Mouse (Mus musculus): ENCODE measurements at regions not wholly inside any gene's neighbourhood (a gene's known extent, or its start where the extent isn't known, plus 50 kb on each side); places are given as distances from the start of the nearest gene placed in this dataset.

DNA sequence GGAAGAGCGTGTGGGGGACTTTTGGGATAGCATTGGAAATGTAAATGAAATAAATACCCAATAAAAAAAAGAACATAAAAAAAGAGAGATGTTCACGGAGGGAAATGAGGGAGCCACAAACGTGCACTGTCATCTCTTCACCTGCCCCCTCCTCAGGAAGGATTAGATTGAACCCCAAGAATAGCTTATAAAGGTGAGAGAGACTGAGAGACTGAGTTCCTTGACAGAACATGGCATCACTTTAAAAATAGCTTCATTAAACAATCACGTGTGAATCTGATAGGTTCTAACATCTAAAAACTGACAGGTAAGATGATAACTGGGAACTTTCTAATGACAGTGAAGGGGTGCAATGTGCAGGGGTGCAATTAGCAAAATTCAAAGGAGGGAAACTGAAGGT, 105.2 kb downstream of the Csl start:
- DNase-seq: no peak

DNA sequence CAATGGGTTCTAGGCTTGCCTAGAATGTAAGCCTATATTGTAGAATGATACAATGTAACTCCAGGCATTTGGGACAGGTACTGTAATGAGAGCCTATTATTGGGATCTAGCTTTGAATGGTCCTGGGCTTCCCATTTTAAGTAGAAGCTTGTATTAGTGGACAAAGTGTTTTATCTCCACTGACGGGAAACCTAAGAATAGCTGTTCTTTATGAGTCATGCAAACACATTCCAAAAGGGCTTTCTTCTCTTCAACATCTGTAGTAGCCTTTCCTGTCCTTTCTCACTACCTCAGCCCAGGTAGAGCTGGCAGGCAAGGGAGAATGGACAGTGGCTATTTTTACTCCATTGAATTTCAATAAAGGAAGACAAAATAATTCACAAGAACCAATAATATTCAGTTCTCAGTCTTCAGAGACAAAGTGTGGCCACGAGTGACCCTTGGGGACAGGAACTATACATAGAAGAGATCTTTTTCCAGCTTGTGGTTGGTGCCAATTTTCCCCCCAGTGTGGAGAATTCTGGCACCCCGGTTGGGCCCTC, 82.8 kb downstream of the Csl start:
- no peak for DNase-seq

DNA sequence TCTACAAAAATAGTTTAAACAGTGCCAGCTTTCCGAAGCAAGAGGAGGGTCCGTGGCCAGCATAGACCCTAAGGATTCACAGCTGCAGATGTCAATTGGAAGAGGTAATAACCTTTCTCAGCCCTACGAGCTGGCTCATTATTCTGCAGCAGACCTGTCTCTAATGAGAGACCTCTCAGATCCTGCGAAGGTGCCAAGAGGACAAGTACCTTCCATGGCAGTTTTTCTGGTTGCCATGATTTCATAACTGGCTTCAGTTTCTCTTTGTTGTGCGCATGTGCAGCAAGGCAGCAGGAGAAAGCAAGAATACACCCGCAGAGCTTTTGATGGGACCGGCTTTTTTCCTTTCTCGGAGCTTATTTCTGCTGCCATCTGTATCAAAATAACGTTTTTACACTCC, 81.4 kb downstream of the Csl start:
- no peak for DNase-seq

- DNase-seq: no peak
Observed at GRCm38 (mm10) chr10:99679813-99680212, 79.6 kb downstream of the Csl start.

GRCm38 (mm10) chr10:99681932-99682331, 77.5 kb downstream of the Csl start:
- DNase-seq: no peak

GRCm38 (mm10) chr10:99682350-99682749, 77.1 kb downstream of the Csl start:
- DNase-seq: no peak

- no peak for DNase-seq
Observed at GRCm38 (mm10) chr10:99683310-99683709, 76.1 kb downstream of the Csl start.

- no peak for DNase-seq
Observed at GRCm38 (mm10) chr10:99685911-99686310, 73.5 kb downstream of the Csl start.

GRCm38 (mm10) chr10:99687011-99687410, 72.4 kb downstream of the Csl start:
- no peak for DNase-seq

DNA sequence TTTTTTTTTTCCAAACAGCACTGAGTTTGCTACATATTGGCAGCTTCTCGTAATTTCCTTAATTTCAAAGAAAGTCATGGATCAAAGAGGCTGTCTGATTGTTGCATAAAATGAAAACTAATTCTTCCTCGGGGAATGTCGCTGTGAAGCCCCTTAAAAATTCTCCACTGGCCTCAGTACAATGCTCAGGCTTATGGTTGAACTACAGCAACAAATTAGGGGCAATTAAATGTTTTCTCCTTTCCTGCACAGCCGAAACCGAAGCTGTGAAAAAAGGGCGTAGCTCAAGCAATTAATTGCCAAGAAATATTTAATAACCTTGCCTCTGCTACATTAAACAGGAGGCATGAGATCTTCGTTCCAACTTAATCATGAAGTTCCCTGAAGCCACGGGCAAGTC, 61.8 kb downstream of the Csl start:
- DNase-seq: no peak

- DNase-seq: no peak
Observed at GRCm38 (mm10) chr10:99699498-99699897, 60.0 kb downstream of the Csl start.

- DNase-seq: no peak
Observed at GRCm38 (mm10) chr10:99700052-99700777, 59.2 kb downstream of the Csl start.

Data from lung, postnatal 36 days (tissue).